Mouse (Mus musculus): ENCODE data around the gene Fnip2.

DNA sequence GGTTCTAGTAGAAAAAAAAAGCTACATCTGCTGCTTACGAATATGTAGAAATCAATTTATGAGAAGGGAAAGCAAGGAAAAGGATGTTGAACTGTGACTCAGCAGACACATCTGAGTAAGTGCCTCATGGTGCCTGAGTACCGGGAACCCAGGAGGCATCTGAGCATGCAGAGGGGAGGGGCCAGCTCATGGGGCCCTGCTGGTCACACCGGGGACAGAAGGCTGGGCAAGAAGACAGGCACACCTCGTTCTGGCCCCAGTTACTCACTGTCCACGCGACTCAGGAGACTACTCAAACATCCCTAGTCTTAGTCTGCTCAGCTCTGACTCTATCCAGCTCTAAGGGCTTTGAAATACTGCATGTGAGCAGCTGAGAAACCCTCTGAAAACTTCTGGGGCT, 25.0 kb downstream of the Fnip2 start:
- TF ChIP-seq CTCF (IDR thresholded peaks at IDR 0.05; ENCODE audit: low read depth) (no peak), EP300 (IDR thresholded peaks at IDR 0.05; ENCODE audit: low read depth) (no peak)
